Mouse (Mus musculus) kidney, adult 2 months (tissue): ENCODE measurements around the gene Tepp.

ENCODE experiments used
- CTCF ChIP-seq: fragments of 200-500 bp; conservative IDR thresholded peaks from 2 replicates; pipeline ENCODE4 v1.5.1; 2011; ENCODE audit warnings: low read depth, mild to moderate bottlenecking, control low read depth, low read length, moderate library complexity, mixed read lengths; ENCODE audit not compliant: insufficient read depth, insufficient read length
- POLR2A ChIP-seq: fragments of 200-500 bp; IDR thresholded peaks from one replicate; pipeline ENCODE4 v1.6.1; 2011; ENCODE audit warnings: low read depth, low read length, control low read depth

DNA sequence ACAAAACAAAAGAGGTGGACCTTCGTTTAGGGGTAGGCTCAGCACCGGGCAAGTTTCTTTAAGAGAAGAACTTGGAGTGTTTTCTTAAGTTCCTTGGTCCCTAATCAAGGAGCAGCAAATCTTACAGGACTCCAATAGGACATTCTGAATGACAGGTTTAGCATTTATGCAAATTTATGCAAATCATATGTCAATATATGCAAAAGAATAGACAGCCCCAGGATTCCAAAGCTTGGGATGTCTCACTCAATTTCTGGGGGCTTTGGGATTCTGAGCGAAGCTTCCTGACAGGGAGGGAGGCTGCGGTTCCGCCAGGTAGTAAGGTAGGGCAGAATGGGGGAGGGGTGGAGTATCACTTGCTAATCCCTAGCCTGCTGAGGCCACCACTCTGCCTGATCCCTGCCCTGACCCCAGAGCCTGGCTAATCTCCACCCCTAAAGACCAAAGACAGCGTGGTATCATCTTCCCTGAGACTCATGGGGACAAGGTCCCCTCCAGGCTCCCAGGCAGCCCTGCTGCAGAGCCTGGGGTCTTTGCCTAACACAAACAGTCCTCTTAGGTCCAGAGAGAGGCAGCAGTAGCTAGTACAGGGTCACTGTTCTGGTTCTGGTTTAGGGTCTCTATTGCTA is at the start of gene Tepp:
- no peak for TF ChIP-seq POLR2A
- no peak for TF ChIP-seq CTCF
